Mouse (Mus musculus): ENCODE measurements at regions not wholly inside any gene's neighbourhood (a gene's known extent, or its start where the extent isn't known, plus 50 kb on each side); places are given as distances from the start of the nearest gene placed in this dataset.

GRCm38 (mm10) chr14:123219590-123219989, 235.8 kb upstream of the Tmtc4 start:
- POLR2A ChIA-PET, result no interaction called here

GRCm38 (mm10) chr14:123210241-123210640, 226.4 kb upstream of the Tmtc4 start:
- ChIA-PET POLR2A (no interaction called here), CTCF (no interaction called here)

More at GRCm38 (mm10) chr14:123219590-123219989, 235.8 kb upstream of the Tmtc4 start:
- CTCF ChIA-PET, result no interaction called here

- POLR2A ChIA-PET, result no interaction called here
- CTCF ChIA-PET, result no interaction called here
Observed at GRCm38 (mm10) chr14:123202848-123203247, 219.0 kb upstream of the Tmtc4 start.

GRCm38 (mm10) chr14:123202313-123202712, 218.5 kb upstream of the Tmtc4 start:
- CTCF ChIA-PET, result no interaction called here
- POLR2A ChIA-PET, result no interaction called here

- ChIA-PET CTCF (interaction anchor here in 1 of 4 experiments (0.9 kb wide), 1 partner anchor 9 kb away, joined by 3 read pairs; no protein-coding TSS in a partner anchor), POLR2A (no interaction called here)
Observed at GRCm38 (mm10) chr14:123201426-123202274, 217.8 kb upstream of the Tmtc4 start.

- POLR2A ChIA-PET, result no interaction called here
- CTCF ChIA-PET, result no interaction called here
Observed at GRCm38 (mm10) chr14:123199111-123199510, 215.3 kb upstream of the Tmtc4 start.

GRCm38 (mm10) chr14:123192574-123192973, 208.7 kb upstream of the Tmtc4 start:
- POLR2A ChIA-PET, result interaction anchor here in 2 of 4 experiments (0.6 kb wide), 2 partner anchors 19 to 80 kb away, joined by 3 read pairs; no protein-coding TSS in a partner anchor
- CTCF ChIA-PET, result interaction anchor here in 1 of 4 experiments (1.0 kb wide), 1 partner anchor 9 kb away, joined by 3 read pairs; no protein-coding TSS in a partner anchor

GRCm38 (mm10) chr14:123190729-123191128, 206.9 kb upstream of the Tmtc4 start:
- ChIA-PET CTCF (no interaction called here), POLR2A (no interaction called here)

- POLR2A ChIA-PET, result interaction anchor here in 1 of 4 experiments (0.7 kb wide), 1 partner anchor 53 kb away, joined by 4 read pairs; no protein-coding TSS in a partner anchor
- CTCF ChIA-PET, result no interaction called here
Observed at GRCm38 (mm10) chr14:123187270-123188058, 203.6 kb upstream of the Tmtc4 start.

GRCm38 (mm10) chr14:123173183-123173582, 189.3 kb upstream of the Tmtc4 start:
- ChIA-PET CTCF (no interaction called here), POLR2A (interaction anchor here in 1 of 4 experiments (0.6 kb wide), 1 partner anchor 78 kb away, joined by 3 read pairs; no protein-coding TSS in a partner anchor)

GRCm38 (mm10) chr14:123171865-123172264, 188.0 kb upstream of the Tmtc4 start:
- POLR2A ChIA-PET, result interaction anchor here in 1 of 4 experiments (0.6 kb wide), 1 partner anchor 362 kb away, joined by 3 read pairs; no protein-coding TSS in a partner anchor
- CTCF ChIA-PET, result no interaction called here

GRCm38 (mm10) chr14:123163842-123164241, 180.0 kb upstream of the Tmtc4 start:
- ChIA-PET POLR2A (no interaction called here), CTCF (interaction anchor here in 1 of 4 experiments (0.6 kb wide), 1 partner anchor 974 kb away, joined by 6 read pairs; no protein-coding TSS in a partner anchor)

- CTCF ChIA-PET, result no interaction called here
- POLR2A ChIA-PET, result no interaction called here
Observed at GRCm38 (mm10) chr14:123143489-123144046, 159.7 kb upstream of the Tmtc4 start.

- ChIA-PET CTCF (interaction anchor here in 1 of 4 experiments (0.6 kb wide), 1 partner anchor 167 kb away, joined by 3 read pairs; no protein-coding TSS in a partner anchor), POLR2A (interaction anchor here in 1 of 4 experiments (0.6 kb wide), 1 partner anchor 22 kb away, joined by 4 read pairs; no protein-coding TSS in a partner anchor)
Observed at GRCm38 (mm10) chr14:123138743-123139705, 155.2 kb upstream of the Tmtc4 start.

- CTCF ChIA-PET, result no interaction called here
- POLR2A ChIA-PET, result interaction anchor here in 1 of 4 experiments (0.6 kb wide), 1 partner anchor 54 kb away, joined by 4 read pairs; no protein-coding TSS in a partner anchor
Observed at GRCm38 (mm10) chr14:123133979-123134378, 150.1 kb upstream of the Tmtc4 start.

- CTCF ChIA-PET, result no interaction called here
Observed at GRCm38 (mm10) chr14:123120361-123120760, 136.5 kb upstream of the Tmtc4 start.

GRCm38 (mm10) chr14:123116337-123116736, 132.5 kb upstream of the Tmtc4 start:
- POLR2A ChIA-PET, result interaction anchor here in 1 of 4 experiments (0.7 kb wide), 1 partner anchor 23 kb away, joined by 4 read pairs; no protein-coding TSS in a partner anchor

More at GRCm38 (mm10) chr14:123120361-123120760, 136.5 kb upstream of the Tmtc4 start:
- POLR2A ChIA-PET, result no interaction called here

GRCm38 (mm10) chr14:123110533-123110932, 126.7 kb upstream of the Tmtc4 start:
- CTCF ChIA-PET, result no interaction called here

More at GRCm38 (mm10) chr14:123116337-123116736, 132.5 kb upstream of the Tmtc4 start:
- CTCF ChIA-PET, result interaction anchor here in 1 of 4 experiments (0.6 kb wide), 1 partner anchor 76 kb away, joined by 6 read pairs; no protein-coding TSS in a partner anchor

More at GRCm38 (mm10) chr14:123110533-123110932, 126.7 kb upstream of the Tmtc4 start:
- POLR2A ChIA-PET, result no interaction called here
